Mouse (Mus musculus) urinary bladder, postnatal 14 days (tissue): Measurements from ENCODE around the gene Ehd1.

ENCODE experiments used
- DNase-seq: peaks from one replicate; pipeline ENCODE4 v3.0.0; 2021; ENCODE audit warnings: low spot score

The Ehd1 gene

GRCm38 (mm10) chr19:6334673-6335457, 58.3 kb downstream of the Ehd1 start, which contains the start of gene Men1:
Gene Men1 (plus strand): TSS chr19:6334979.
- peak; percentile 92 for DNase-seq

GRCm38 (mm10) chr19:6335458-6335827, 58.9 kb downstream of the Ehd1 start:
- DNase-seq = no peak

GRCm38 (mm10) chr19:6336920-6337319, 60.4 kb downstream of the Ehd1 start:
- no peak for DNase-seq

GRCm38 (mm10) chr19:6338171-6338570, 61.6 kb downstream of the Ehd1 start:
- DNase-seq = no peak

GRCm38 (mm10) chr19:6338716-6339115, 62.2 kb downstream of the Ehd1 start:
- DNase-seq = no peak

GRCm38 (mm10) chr19:6339191-6339590, 62.7 kb downstream of the Ehd1 start:
- DNase-seq = no peak

GRCm38 (mm10) chr19:6339890-6340504, 63.5 kb downstream of the Ehd1 start:
- DNase-seq = no peak

GRCm38 (mm10) chr19:6340524-6341452, 64.3 kb downstream of the Ehd1 start, which contains the start of gene Map4k2:
Gene Map4k2 (plus strand): TSS chr19:6341135.
- peak; percentile 90 for DNase-seq

GRCm38 (mm10) chr19:6341453-6342077, 65.0 kb downstream of the Ehd1 start:
- no peak for DNase-seq

GRCm38 (mm10) chr19:6342276-6342933, 65.9 kb downstream of the Ehd1 start:
- no peak for DNase-seq

- no peak for DNase-seq
These were observed 66.8 kb downstream of the Ehd1 start for GRCm38 (mm10) chr19:6343066-6343925.

GRCm38 (mm10) chr19:6343996-6344395, 67.5 kb downstream of the Ehd1 start:
- DNase-seq = no peak

GRCm38 (mm10) chr19:6346023-6346422, 69.5 kb downstream of the Ehd1 start:
- DNase-seq = no peak

GRCm38 (mm10) chr19:6346661-6347060, 70.1 kb downstream of the Ehd1 start:
- DNase-seq = no peak

GRCm38 (mm10) chr19:6347615-6348014, 71.1 kb downstream of the Ehd1 start:
- DNase-seq = no peak

- DNase-seq = no peak
These were observed 72.2 kb downstream of the Ehd1 start for GRCm38 (mm10) chr19:6348717-6349116.

GRCm38 (mm10) chr19:6349215-6349983, 72.9 kb downstream of the Ehd1 start:
- DNase-seq = peak; percentile 48
